9 mouse cellular contexts compared by ENCODE assay signal in genomic region chr3:83994217-83994839, GRCm38 (mm10). TPM values are rescaled to one million over a fixed set of nuclear protein-coding genes. Genes with fewer than 3 reads are reported as not detected.
DNase-seq lines count a peak whose midpoint lies in the region; ATAC-seq lines count a peak whose summit lies in the region.
"Had no signal": no experiment of that assay in that cellular context is flagged by ENCODE, and none has a peak within 500 bp of the region (broad histone marks: within the 10 kb centered on the region; RNA-seq: fewer than 3 reads in every experiment).

No protein-coding gene starts in this region.

- peak overlapping the region; percentile 73 for H3K27ac ChIP-seq in forebrain, embryonic 12.5 days
- H3K27ac ChIP-seq in midbrain, embryonic 14.5 days (replicated peaks; ENCODE audit: low read depth, low read length) = no peak overlapping the region

- intact Hi-C loops in left cerebral cortex, postnatal 36 days (cut with DNase I) = no loop called here

- no peaks in the 10 kb centered on the region for H3K27me3 ChIP-seq in forebrain, embryonic 12.5 days
- no peaks in the 10 kb centered on the region for H3K27me3 ChIP-seq in midbrain, embryonic 14.5 days (ENCODE audit: control insufficient read depth, insufficient read depth, low read length)

- peaks cover 89% of the 10 kb centered on the region for H3K4me1 ChIP-seq in forebrain, embryonic 12.5 days
- peaks cover 44% of the 10 kb centered on the region for H3K4me1 ChIP-seq in midbrain, embryonic 14.5 days (ENCODE audit: control insufficient read depth, insufficient read depth, low read length)

- WGBS in forebrain, embryonic 12.5 days = 16% methylated on average over 8 of the region's 8 CpGs
- WGBS in midbrain, embryonic 14.5 days = 27% methylated on average over 8 of the region's 8 CpGs

- peaks cover 2% of the 10 kb centered on the region; the same call in 1 of the 2 replicates for H3K36me3 ChIP-seq in forebrain, embryonic 12.5 days (replicated peaks)
- no peaks in the 10 kb centered on the region for H3K36me3 ChIP-seq in midbrain, embryonic 14.5 days (ENCODE audit: control insufficient read depth, insufficient read depth, low read length)

- ATAC-seq in forebrain, embryonic 12.5 days (ENCODE audit: low FRiP score) = peak; percentile 77
- ATAC-seq in midbrain, embryonic 14.5 days (ENCODE audit: low FRiP score, low TSS enrichment) = peak; percentile 63

- H3K4me3 ChIP-seq in forebrain, embryonic 12.5 days (replicated peaks) = no peak overlapping the region
- H3K4me3 ChIP-seq in midbrain, embryonic 14.5 days (replicated peaks; ENCODE audit: low read depth, low read length) = no peak overlapping the region
- H3K4me3 ChIP-seq: erythroblast, embryonic 14.5 days had no signal

- H3K9me3 ChIP-seq in forebrain, embryonic 12.5 days = no peaks in the 10 kb centered on the region
- no peaks in the 10 kb centered on the region for H3K9me3 ChIP-seq in midbrain, embryonic 14.5 days (ENCODE audit: control insufficient read depth, low read length)

- DNase-seq in adrenal gland, postnatal 10 days = peak; percentile 50
- no peak for DNase-seq in adrenal gland, adult 18-20 months (ENCODE audit: low spot score in 2 of 2)
- peak; percentile 19 for DNase-seq in kidney, postnatal 14 days
- peak; percentile 75 for DNase-seq in midbrain, embryonic 14.5 days
- DNase-seq in gastrocnemius, postnatal 4 days (ENCODE audit: low spot score in 2 of 2) = no peak
- DNase-seq in urinary bladder, postnatal 4 days (ENCODE audit: low spot score in 2 of 2) = no peak
- DNase-seq in left cerebral cortex, postnatal 36 days (ENCODE audit: low spot score in 2 of 2) = no peak

- H3K9ac ChIP-seq in forebrain, embryonic 12.5 days = no peak overlapping the region
- H3K9ac ChIP-seq in midbrain, embryonic 14.5 days (replicated peaks; ENCODE audit: low read length) = no peak overlapping the region

- H3K4me2 ChIP-seq in forebrain, embryonic 12.5 days = no peak overlapping the region
- no peak overlapping the region for H3K4me2 ChIP-seq in midbrain, embryonic 14.5 days (ENCODE audit: low read length)

RNA-seq across cellular contexts. Expression of gene Tmem131l, which starts 45.6 kb away (rescaled TPM):
- 10 to 100 TPM; 44.9 to 61.7 TPM for total RNA-seq in adrenal gland, postnatal 10 days (2021)
- total RNA-seq in adrenal gland, adult 18-20 months (2021) = 10 to 100 TPM; 14.0 to 26.4 TPM
- 116 and 130 TPM in 2 replicates for polyA plus RNA-seq in forebrain, embryonic 12.5 days (2016; fragmentation: Nextera tagmentation; extraction: Ambion mirVana)
- 89.4 and 90.7 TPM in 2 replicates for polyA plus RNA-seq in midbrain, embryonic 14.5 days (2014; fragmentation: Nextera tagmentation; extraction: Ambion mirVana)
- 10 to 100 TPM; 59.8 to 60.5 TPM for total RNA-seq in gastrocnemius, postnatal 4 days (2021)
- total RNA-seq in left cerebral cortex, postnatal 36 days (2021) = 10 to 100 TPM; 17.7 to 28.0 TPM

Comparison
In these comparisons a context has a peak if more than half of its experiments do, and no peak if none do; other contexts are left out.
1. DNase-seq: peak in adrenal gland, postnatal 10 days (single experiment), kidney, postnatal 14 days (single experiment) and midbrain, embryonic 14.5 days (single experiment); none in adrenal gland, adult 18-20 months (0 of 2), gastrocnemius, postnatal 4 days (0 of 2), urinary bladder, postnatal 4 days (0 of 2) and left cerebral cortex, postnatal 36 days (0 of 2).